Mouse (Mus musculus) mouse trophoblast stem cell (cell line): Measurements from ENCODE around the gene Decr2.
"Not testable (repeated sequence)": the region's sequence is repeated elsewhere in the genome, so short reads cannot be mapped to it uniquely, and the experiment has no call there.

ENCODE experiments used
- in situ Hi-C, 2 experiments: fragments of 300-500 bp; cut with MseI, MboI; formaldehyde crosslinking; loops; 2 replicates in 1 of 2; 3 replicates in 1 of 2; pipeline ENCODE4 v1.15.1; 2025

Decr2 gene

GRCm38 (mm10) chr17:26089905-26090632, at the start of gene Decr2:
Gene Decr2, minus strand, starts transcription at chr17:26090337.
- in situ Hi-C loops, result no loop called here

- in situ Hi-C loops, result no loop called here
Observed at GRCm38 (mm10) chr17:26138901-26139381, 48.8 kb upstream of the Decr2 start.

GRCm38 (mm10) chr17:26138239-26138836, 48.2 kb upstream of the Decr2 start, which contains the start of gene Axin1:
Gene Axin1, plus strand, starts transcription at chr17:26138688.
- in situ Hi-C loops, result no loop called here

- in situ Hi-C loops, result no loop called here
Observed at GRCm38 (mm10) chr17:26137751-26138130, 47.6 kb upstream of the Decr2 start.

- in situ Hi-C loops, result no loop called here
Observed at GRCm38 (mm10) chr17:26137106-26137750, 47.1 kb upstream of the Decr2 start.

GRCm38 (mm10) chr17:26131856-26132853, 42.0 kb upstream of the Decr2 start:
- in situ Hi-C loops, result no loop called here

- in situ Hi-C loops, result no loop called here
Observed at GRCm38 (mm10) chr17:26131062-26131732, 41.1 kb upstream of the Decr2 start.

- in situ Hi-C loops, result no loop called here
Observed at GRCm38 (mm10) chr17:26125226-26125625, 35.1 kb upstream of the Decr2 start.

- in situ Hi-C loops, result no loop called here
Observed at GRCm38 (mm10) chr17:26124560-26124959, 34.4 kb upstream of the Decr2 start.

GRCm38 (mm10) chr17:26123267-26123684, 33.1 kb upstream of the Decr2 start, which contains the start of gene Mrpl28:
Gene Mrpl28, plus strand, starts transcription at chr17:26123500.
- in situ Hi-C loops, result no loop called here

- in situ Hi-C loops, result no loop called here
Observed at GRCm38 (mm10) chr17:26122431-26123140, 32.4 kb upstream of the Decr2 start.

- in situ Hi-C loops, result no loop called here
Observed at GRCm38 (mm10) chr17:26119766-26120710, 29.9 kb upstream of the Decr2 start.

GRCm38 (mm10) chr17:26116503-26117258, 26.5 kb upstream of the Decr2 start:
- in situ Hi-C loops, result no loop called here

- in situ Hi-C loops, result no loop called here
Observed at GRCm38 (mm10) chr17:26115956-26116487, 25.9 kb upstream of the Decr2 start.

- in situ Hi-C loops, result no loop called here
Observed at GRCm38 (mm10) chr17:26115205-26115898, 25.2 kb upstream of the Decr2 start.

- in situ Hi-C loops, result not testable (repeated sequence)
Observed at GRCm38 (mm10) chr17:26114461-26114860, 24.3 kb upstream of the Decr2 start.

GRCm38 (mm10) chr17:26114061-26114460, 23.9 kb upstream of the Decr2 start:
- in situ Hi-C loops, result no loop called here
